Mouse (Mus musculus): ENCODE data around the gene Cog8.

- TF ChIP-seq POLR2A (IDR thresholded peaks at IDR 0.05; ENCODE audit: insufficient read depth, low read depth, low read length) (peak; percentile 82), CTCF (IDR thresholded peaks at IDR 0.05) (0 out of 2 replicates have a peak, but pooled peaks have one; percentile 13), EP300 (IDR thresholded peaks at IDR 0.05; ENCODE audit: insufficient read depth, low read depth, low read length) (0 out of 2 replicates have a peak, but pooled peaks have one; percentile 47)
Measured at GRCm38 (mm10) chr8:107048061-107048941, 8.2 kb downstream of the Cog8 start, which contains the start of gene Pdf.

Data from heart, adult 2 months (tissue).